Mouse (Mus musculus): ENCODE data around the gene Misp. TPM values are rescaled to one million over a fixed set of nuclear protein-coding genes. Genes with fewer than 3 reads are reported as not detected.

Misp gene
- polyA plus RNA-seq, 1 experiment from 2014 or later, result 9.0 TPM

- H3K36me3 ChIP-seq (ENCODE audit: control insufficient read depth, insufficient read depth, low read length), result no peaks in the 10 kb centered on the region
- WGBS, result 2% methylated on average over 12 of the region's 13 CpGs
- no peak overlapping the region for H3K9ac ChIP-seq (ENCODE audit: low read depth, low read length)
- ATAC-seq (ENCODE audit: low FRiP score, low TSS enrichment), result no peak
- peaks cover 10% of the 10 kb centered on the region; the same call in 1 of the 2 replicates for H3K27me3 ChIP-seq (ENCODE audit: control insufficient read depth, insufficient read depth, low read length)
- H3K9me3 ChIP-seq (ENCODE audit: control insufficient read depth, low read length), result no peaks in the 10 kb centered on the region
- no peak overlapping the region for H3K27ac ChIP-seq (ENCODE audit: low read depth, low read length)
- peaks cover 21% of the 10 kb centered on the region for H3K4me1 ChIP-seq (ENCODE audit: control insufficient read depth, insufficient read depth, low read length)
- peak overlapping the region; percentile 43 for H3K4me3 ChIP-seq (ENCODE audit: low read length)
- H3K4me2 ChIP-seq (replicated peaks; ENCODE audit: low read depth, low read length), result peak overlapping the region; percentile 77
Measured at GRCm38 (mm10) chr10:79780664-79781015, 40.1 kb upstream of the Misp start.

- 31% methylated on average over 21 of the region's 21 CpGs for WGBS
- ATAC-seq (ENCODE audit: low FRiP score, low TSS enrichment), result no peak
- Histone ChIP-seq H3K9me3 (ENCODE audit: control insufficient read depth, low read length) (no peaks in the 10 kb centered on the region), H3K27me3 (ENCODE audit: control insufficient read depth, insufficient read depth, low read length) (peaks cover 10% of the 10 kb centered on the region; the same call in 1 of the 2 replicates), H3K4me2 (replicated peaks; ENCODE audit: low read depth, low read length) (peak overlapping the region; percentile 77), H3K4me3 (ENCODE audit: low read length) (peak overlapping the region; percentile 43; the same call in 1 of the 2 replicates), H3K4me1 (ENCODE audit: control insufficient read depth, insufficient read depth, low read length) (peaks cover 21% of the 10 kb centered on the region), H3K27ac (ENCODE audit: low read depth, low read length) (no peak overlapping the region), H3K9ac (ENCODE audit: low read depth, low read length) (no peak overlapping the region), H3K36me3 (ENCODE audit: control insufficient read depth, insufficient read depth, low read length) (no peaks in the 10 kb centered on the region)
Measured at GRCm38 (mm10) chr10:79781139-79781538, 39.6 kb upstream of the Misp start.

- peaks cover 10% of the 10 kb centered on the region; the same call in 1 of the 2 replicates for H3K27me3 ChIP-seq (ENCODE audit: control insufficient read depth, insufficient read depth, low read length)
- WGBS, result 58% methylated on average over 5 of the region's 5 CpGs
Measured at GRCm38 (mm10) chr10:79781956-79782355, 38.8 kb upstream of the Misp start.

GRCm38 (mm10) chr10:79783050-79783449, 37.7 kb upstream of the Misp start:
- H3K4me2 ChIP-seq (replicated peaks; ENCODE audit: low read depth, low read length), result no peak overlapping the region
- peaks cover 13% of the 10 kb centered on the region for H3K4me1 ChIP-seq (ENCODE audit: control insufficient read depth, insufficient read depth, low read length)
- H3K27me3 ChIP-seq (ENCODE audit: control insufficient read depth, insufficient read depth, low read length), result peaks cover 10% of the 10 kb centered on the region; the same call in 1 of the 2 replicates
- no peak overlapping the region for H3K4me3 ChIP-seq (ENCODE audit: low read length)
- ATAC-seq (ENCODE audit: low FRiP score, low TSS enrichment), result no peak
- 58% methylated on average over 7 of the region's 7 CpGs for WGBS
- no peaks in the 10 kb centered on the region for H3K36me3 ChIP-seq (ENCODE audit: control insufficient read depth, insufficient read depth, low read length)
- no peaks in the 10 kb centered on the region for H3K9me3 ChIP-seq (ENCODE audit: control insufficient read depth, low read length)
- no peak overlapping the region for H3K9ac ChIP-seq (ENCODE audit: low read depth, low read length)
- H3K27ac ChIP-seq (ENCODE audit: low read depth, low read length), result no peak overlapping the region

More at GRCm38 (mm10) chr10:79781956-79782355, 38.8 kb upstream of the Misp start:
- peaks cover 21% of the 10 kb centered on the region for H3K4me1 ChIP-seq (ENCODE audit: control insufficient read depth, insufficient read depth, low read length)
- H3K9ac ChIP-seq (ENCODE audit: low read depth, low read length), result no peak overlapping the region
- no peaks in the 10 kb centered on the region for H3K36me3 ChIP-seq (ENCODE audit: control insufficient read depth, insufficient read depth, low read length)
- ATAC-seq (ENCODE audit: low FRiP score, low TSS enrichment), result no peak
- H3K4me3 ChIP-seq (ENCODE audit: low read length), result no peak overlapping the region
- no peak overlapping the region for H3K27ac ChIP-seq (ENCODE audit: low read depth, low read length)
- no peak overlapping the region for H3K4me2 ChIP-seq (replicated peaks; ENCODE audit: low read depth, low read length)
- no peaks in the 10 kb centered on the region for H3K9me3 ChIP-seq (ENCODE audit: control insufficient read depth, low read length)

GRCm38 (mm10) chr10:79783920-79784800, 36.6 kb upstream of the Misp start:
- 41% methylated on average over 27 of the region's 27 CpGs for WGBS
- H3K4me3 ChIP-seq (ENCODE audit: low read length), result no peak overlapping the region
- H3K36me3 ChIP-seq (ENCODE audit: control insufficient read depth, insufficient read depth, low read length), result no peaks in the 10 kb centered on the region
- no peak overlapping the region for H3K27ac ChIP-seq (ENCODE audit: low read depth, low read length)
- no peak overlapping the region for H3K4me2 ChIP-seq (replicated peaks; ENCODE audit: low read depth, low read length)
- H3K4me1 ChIP-seq (ENCODE audit: control insufficient read depth, insufficient read depth, low read length), result peaks cover 10% of the 10 kb centered on the region; the same call in 1 of the 2 replicates
- H3K27me3 ChIP-seq (ENCODE audit: control insufficient read depth, insufficient read depth, low read length), result peaks cover 10% of the 10 kb centered on the region; the same call in 1 of the 2 replicates
- no peak for ATAC-seq (ENCODE audit: low FRiP score, low TSS enrichment)
- H3K9me3 ChIP-seq (ENCODE audit: control insufficient read depth, low read length), result no peaks in the 10 kb centered on the region
- no peak overlapping the region for H3K9ac ChIP-seq (ENCODE audit: low read depth, low read length)

GRCm38 (mm10) chr10:79788386-79789158, 32.2 kb upstream of the Misp start:
- WGBS, result 32% methylated on average over 7 of the region's 7 CpGs
- Histone ChIP-seq H3K27ac (ENCODE audit: low read depth, low read length) (no peak overlapping the region), H3K36me3 (ENCODE audit: control insufficient read depth, insufficient read depth, low read length) (no peaks in the 10 kb centered on the region), H3K9ac (ENCODE audit: low read depth, low read length) (no peak overlapping the region), H3K4me1 (ENCODE audit: control insufficient read depth, insufficient read depth, low read length) (0 out of 2 replicates have a peak, but pooled peaks cover 5% of the 10 kb centered on the region), H3K9me3 (ENCODE audit: control insufficient read depth, low read length) (no peaks in the 10 kb centered on the region), H3K4me2 (replicated peaks; ENCODE audit: low read depth, low read length) (no peak overlapping the region), H3K4me3 (ENCODE audit: low read length) (no peak overlapping the region), H3K27me3 (ENCODE audit: control insufficient read depth, insufficient read depth, low read length) (peaks cover 3% of the 10 kb centered on the region; the same call in 1 of the 2 replicates)
- no peak for ATAC-seq (ENCODE audit: low FRiP score, low TSS enrichment)

GRCm38 (mm10) chr10:79789581-79789980, 31.2 kb upstream of the Misp start:
- 66% methylated on average over 2 of the region's 2 CpGs for WGBS
- no peak overlapping the region for H3K27ac ChIP-seq (ENCODE audit: low read depth, low read length)
- no peaks in the 10 kb centered on the region for H3K36me3 ChIP-seq (ENCODE audit: control insufficient read depth, insufficient read depth, low read length)
- H3K4me2 ChIP-seq (replicated peaks; ENCODE audit: low read depth, low read length), result no peak overlapping the region
- H3K4me3 ChIP-seq (ENCODE audit: low read length), result no peak overlapping the region
- no peaks in the 10 kb centered on the region for H3K9me3 ChIP-seq (ENCODE audit: control insufficient read depth, low read length)
- H3K4me1 ChIP-seq (ENCODE audit: control insufficient read depth, insufficient read depth, low read length), result peaks cover 9% of the 10 kb centered on the region
- no peaks in the 10 kb centered on the region for H3K27me3 ChIP-seq (ENCODE audit: control insufficient read depth, insufficient read depth, low read length)
- H3K9ac ChIP-seq (ENCODE audit: low read depth, low read length), result no peak overlapping the region
- no peak for ATAC-seq (ENCODE audit: low FRiP score, low TSS enrichment)

- Histone ChIP-seq H3K4me2 (replicated peaks; ENCODE audit: low read depth, low read length) (no peak within 1 kb of the TSS), H3K4me1 (ENCODE audit: control insufficient read depth, insufficient read depth, low read length) (peaks cover 17% of the 10 kb centered on the region), H3K4me3 (ENCODE audit: low read length) (no peak within 1 kb of the TSS), H3K27ac (ENCODE audit: low read depth, low read length) (no peak within 1 kb of the TSS), H3K27me3 (ENCODE audit: control insufficient read depth, insufficient read depth, low read length) (no peaks in the 10 kb centered on the region), H3K9me3 (ENCODE audit: control insufficient read depth, low read length) (no peaks in the 10 kb centered on the region), H3K9ac (ENCODE audit: low read depth, low read length) (no peak within 1 kb of the TSS), H3K36me3 (ENCODE audit: control insufficient read depth, insufficient read depth, low read length) (no peaks in the 10 kb centered on the region)
- no peak for ATAC-seq (ENCODE audit: low FRiP score, low TSS enrichment)
- WGBS, result 90% methylated on average over 4 of the region's 4 CpGs
Measured at GRCm38 (mm10) chr10:79790861-79791260, 29.9 kb upstream of the Misp start, which contains the start of gene Prss57. Gene Prss57 (minus strand): TSS chr10:79790961.

Data from kidney, embryonic 14.5 days (tissue).